Mouse (Mus musculus): ENCODE results near the gene Gemin2.
A peak's percentile ranks its signal among the peaks of the same experiment; 100 is the strongest.

The Gemin2 gene

DNA sequence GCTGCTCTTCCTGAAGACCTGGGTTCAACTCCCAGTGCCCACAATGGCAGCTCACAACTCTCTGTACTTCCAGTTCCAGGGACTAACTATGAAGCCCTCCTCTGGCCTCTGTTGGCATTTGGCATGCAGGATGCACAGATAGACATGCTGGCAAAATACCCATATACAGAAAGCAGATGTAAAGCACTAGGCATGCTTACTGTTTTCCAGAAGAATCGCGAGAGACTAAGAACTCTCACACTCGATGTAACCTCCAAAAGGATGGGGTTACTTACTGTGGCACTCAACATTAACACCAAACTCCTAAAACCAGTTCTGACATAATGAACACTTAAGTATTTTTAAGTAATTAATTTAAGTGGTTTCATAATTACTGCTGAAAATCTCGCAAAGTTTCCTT, 47.1 kb downstream of the Gemin2 start:
- no peak for DNase-seq

DNA sequence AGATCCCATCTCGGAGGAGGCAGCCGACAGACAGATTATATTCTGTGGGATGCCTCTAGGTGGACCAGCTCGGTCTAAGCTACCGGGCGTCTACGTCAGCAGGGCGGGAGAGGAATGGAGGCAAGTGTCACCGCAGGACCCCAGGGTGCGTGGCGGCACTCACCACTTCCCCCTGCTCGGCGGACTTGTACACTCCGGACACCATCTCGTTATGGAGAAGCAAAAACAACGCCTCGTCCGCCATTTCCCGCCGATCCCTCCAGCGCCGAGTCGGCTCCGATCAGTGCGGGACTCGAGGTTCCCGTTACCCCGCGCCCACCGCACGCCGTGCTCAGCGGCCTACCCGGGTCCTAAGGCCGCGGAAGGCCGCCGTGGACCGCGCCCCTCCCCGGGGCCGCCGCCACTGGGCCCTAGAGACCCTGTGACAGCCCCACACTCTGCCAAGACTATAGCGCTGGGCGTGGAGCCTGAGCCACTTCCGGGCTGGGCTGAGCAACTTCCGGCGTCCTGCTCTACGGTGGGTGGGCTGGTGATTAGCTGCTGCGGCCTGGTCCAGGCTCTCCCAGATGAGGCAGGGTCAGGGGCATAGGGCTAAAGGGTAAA, 47.9 kb downstream of the Gemin2 start, which contains the start of gene Trappc6b:
Gene Trappc6b, minus strand, starts transcription at position 480 of the 603 bp plus-strand sequence.
- DNase-seq, result peak; percentile 92

DNA sequence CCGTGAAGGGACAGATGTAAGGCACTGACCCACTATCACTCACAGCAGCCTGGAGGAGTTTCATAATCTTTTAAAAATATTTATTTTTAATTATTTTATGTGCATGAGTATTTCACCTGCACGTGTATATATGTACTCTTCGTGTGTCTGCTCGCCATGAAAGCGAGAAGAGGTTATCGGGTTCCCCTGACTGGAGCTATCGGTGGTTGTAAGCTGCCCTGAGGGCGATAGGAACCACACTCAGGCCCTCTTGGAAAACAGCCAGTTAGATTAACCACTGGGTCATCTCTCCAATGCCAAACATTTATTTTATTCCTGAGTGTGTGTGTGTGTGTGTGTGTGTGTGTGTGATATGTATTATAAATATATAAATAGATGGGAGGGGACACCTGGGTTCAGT, 51.6 kb downstream of the Gemin2 start:
- no peak for DNase-seq

DNA sequence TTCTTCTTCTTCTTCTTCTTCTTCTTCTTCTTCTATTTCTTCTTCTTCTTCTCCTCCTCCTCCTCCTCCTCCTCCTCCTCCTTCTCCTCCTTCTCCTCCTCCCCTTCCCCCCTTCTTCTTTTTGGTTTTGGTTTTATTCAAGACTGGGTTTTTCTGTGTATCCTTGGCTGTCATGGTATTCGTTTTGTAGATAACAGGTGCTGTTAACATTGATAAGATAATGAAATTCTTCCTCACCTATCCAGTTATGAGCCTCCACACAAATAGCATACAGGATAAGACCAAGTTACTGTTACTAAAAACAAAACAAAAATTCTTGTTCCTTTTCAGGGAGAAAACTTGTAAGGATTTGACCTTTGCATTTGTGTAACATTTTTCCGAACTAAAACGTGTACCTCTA, 52.6 kb downstream of the Gemin2 start:
- DNase-seq, result no peak

DNA sequence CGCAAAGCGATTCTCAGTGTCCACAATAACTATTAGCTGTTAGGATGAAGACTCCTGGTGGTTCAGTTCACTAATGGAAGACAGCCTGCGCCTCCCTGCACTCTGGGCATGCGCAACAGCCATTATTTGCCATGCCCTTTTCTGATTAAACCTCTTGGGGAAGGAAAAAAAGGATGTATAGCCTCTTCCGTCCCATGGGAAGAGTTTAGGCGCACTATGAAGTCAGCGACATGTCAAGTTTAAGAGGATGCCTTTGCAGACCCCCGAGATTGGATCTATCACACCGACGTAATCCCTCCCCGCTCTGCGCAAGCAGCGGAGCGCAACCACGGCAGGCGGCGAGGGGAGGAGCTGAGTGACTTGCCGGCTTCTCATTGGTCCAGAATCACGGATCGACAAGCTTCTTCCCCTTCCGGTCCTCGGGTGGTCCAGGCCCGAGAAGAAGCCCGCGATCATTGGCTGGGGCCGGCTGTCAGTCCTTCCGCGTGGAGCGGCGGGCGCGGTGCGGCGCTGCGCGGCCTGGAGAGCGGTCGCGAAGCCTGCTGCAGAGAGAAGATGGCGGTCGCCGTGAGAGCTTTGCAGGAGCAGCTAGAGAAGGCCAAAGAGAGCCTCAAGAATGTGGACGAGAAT, 53.4 kb downstream of the Gemin2 start, which contains the start of gene Pnn:
Gene Pnn, plus strand, starts transcription at position 437 of the 630 bp plus-strand sequence.
- peak; percentile 99 for DNase-seq

DNA sequence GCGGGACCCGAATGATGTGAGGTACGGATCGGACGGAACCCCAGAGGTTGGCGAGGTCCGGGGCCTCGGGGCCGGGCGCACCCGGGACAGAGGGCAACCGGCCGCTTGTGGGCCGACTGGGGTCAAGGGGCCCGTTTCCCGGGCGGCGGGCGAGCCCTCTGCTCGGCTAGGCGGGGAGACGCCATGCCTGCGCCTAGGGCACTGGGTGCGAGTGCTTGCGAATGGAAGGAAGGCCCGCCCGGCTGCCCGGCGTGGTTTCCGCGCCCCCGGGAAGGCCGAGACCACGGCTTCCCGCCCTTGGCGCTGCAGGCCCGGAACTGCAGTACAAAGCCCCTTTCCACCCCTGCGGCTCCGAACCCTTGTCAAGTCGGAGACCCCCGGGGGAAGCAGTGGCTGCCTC, 53.9 kb downstream of the Gemin2 start:
- no peak for DNase-seq

DNA sequence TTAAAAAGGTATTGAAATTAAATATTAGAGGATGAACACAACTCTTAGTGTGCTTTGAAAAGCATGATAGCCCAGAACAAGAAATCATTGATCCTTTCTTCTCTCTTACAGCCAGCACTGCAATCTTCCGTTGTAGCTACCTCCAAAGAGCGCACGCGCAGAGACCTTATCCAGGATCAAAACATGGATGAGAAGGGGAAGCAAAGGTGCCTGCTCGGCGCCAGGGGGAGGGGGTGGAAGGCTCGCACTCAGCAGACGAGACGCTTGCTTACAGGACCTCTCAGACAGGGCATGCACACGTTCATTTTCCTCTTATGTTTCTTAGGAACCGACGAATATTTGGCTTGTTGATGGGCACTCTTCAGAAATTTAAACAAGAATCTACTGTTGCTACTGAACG, 55.6 kb downstream of the Gemin2 start:
- no peak for DNase-seq

DNA sequence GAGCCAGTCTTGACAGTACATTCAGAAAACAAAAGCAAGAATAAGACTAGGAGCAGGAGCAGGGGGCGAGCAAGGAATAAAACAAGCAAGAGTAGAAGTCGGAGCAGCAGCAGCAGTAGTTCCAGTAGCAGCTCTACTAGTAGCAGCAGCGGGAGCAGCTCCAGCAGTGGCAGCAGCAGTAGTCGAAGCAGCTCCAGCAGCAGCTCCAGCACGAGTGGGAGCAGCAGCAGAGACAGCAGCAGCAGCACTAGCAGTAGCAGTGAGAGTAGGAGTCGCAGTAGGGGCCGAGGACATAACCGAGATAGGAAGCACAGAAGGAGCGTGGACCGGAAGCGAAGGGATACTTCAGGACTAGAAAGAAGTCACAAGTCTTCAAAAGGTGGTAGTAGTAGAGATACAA, 59.1 kb downstream of the Gemin2 start:
- DNase-seq, result no peak

DNA sequence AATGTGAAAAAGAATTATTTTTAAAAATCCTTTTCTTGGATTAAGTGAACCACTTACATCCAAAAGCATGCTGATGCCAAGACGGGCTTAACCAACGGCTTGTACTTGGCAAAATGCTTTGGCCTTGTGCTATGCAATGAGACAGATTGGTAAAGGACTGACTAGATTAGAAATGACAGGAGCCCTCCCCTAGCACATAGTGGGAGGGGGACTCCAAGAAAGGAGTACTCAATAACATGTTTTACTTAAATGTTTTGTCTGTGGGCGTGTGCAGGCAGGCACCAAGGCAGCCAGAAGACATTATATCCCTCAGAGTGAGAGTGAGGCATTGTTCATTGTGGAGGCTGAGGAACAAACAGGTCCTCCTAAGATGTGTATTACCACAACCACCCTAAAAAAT, 60.9 kb downstream of the Gemin2 start:
- no peak for DNase-seq

DNA sequence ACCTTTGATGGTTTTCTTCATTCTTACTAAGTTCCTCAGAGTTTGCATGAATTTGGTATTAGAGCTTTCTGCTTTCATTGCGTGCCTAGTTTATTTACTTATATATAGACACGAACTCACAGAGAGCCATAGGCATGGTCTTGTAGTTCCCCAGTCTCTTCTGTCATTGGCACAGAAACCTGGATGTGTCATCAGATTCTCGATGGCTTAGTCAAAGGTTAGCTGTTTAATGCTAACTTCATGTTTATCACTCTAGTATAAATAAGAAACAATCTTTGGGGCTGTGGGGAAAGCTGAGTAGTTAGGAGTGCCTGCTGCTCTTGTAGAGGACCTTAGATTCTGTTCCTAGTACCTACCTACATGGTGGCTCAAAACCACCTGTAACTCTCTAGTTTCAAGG, 63.8 kb downstream of the Gemin2 start:
- DNase-seq, result no peak

DNA sequence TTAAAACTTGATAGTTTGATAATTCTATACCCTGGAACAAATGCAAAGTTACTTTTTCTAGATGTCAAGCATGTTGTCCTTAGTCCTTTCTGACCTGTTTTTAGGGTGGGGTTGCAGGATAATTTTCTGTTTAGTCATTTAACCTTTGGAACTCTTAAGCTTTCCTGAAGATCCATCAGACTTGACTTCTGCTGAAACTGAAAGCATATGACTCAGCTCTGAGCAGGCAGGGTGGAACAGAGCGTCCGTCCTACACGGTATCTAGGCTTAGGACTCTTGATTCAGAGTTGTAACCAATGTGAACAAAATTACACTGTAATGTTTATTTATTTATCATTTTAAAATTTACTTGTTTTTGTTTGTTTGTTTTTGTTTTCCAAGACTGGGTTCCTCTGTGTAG, 64.7 kb downstream of the Gemin2 start:
- no peak for DNase-seq
